Mouse (Mus musculus) spleen, embryonic (tissue): ENCODE data around the gene Nsd1.

ENCODE experiments used
- CTCF ChIA-PET: fragments of 350-600 bp; sonication (Branson Sonifier 250); formaldehyde crosslinking; loops from one replicate; lab custom pipeline; 2022; lab: Charles Lee

Nsd1 gene

GRCm38 (mm10) chr13:55247293-55248030 lies 37.9 kb downstream of the Nsd1 start:
- CTCF ChIA-PET, result interaction anchor here (0.7 kb wide), 1 partner anchor 221 kb away, joined by 4 read pairs; no protein-coding TSS in a partner anchor

DNA sequence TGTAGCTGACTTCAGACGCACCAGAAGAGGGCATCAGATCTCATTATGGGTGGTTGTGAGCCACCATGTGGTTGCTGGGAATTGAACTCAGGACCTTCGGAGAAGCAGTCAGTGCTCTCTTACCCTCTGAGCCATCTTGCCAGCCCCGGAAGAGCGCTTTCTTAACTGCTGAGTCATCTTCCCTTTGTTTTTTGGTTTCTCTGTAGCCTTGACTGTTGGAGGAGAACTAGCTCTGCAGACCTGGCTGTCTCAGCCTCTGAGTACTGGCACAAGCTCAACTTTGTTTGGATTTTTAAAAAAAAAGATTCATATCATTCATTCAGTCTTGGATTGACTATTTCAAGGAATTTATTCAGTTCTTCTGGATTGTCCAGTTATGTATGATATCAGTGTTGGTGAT lies 39.7 kb downstream of the Nsd1 start:
- CTCF ChIA-PET, result no interaction called here

GRCm38 (mm10) chr13:55252820-55253219 lies 43.2 kb downstream of the Nsd1 start:
- CTCF ChIA-PET, result no interaction called here

- CTCF ChIA-PET, result interaction anchor here (0.7 kb wide), 1 partner anchor 202 kb away, joined by 7 read pairs; no protein-coding TSS in a partner anchor
These were observed 45.6 kb downstream of the Nsd1 start for GRCm38 (mm10) chr13:55255052-55255652.

DNA sequence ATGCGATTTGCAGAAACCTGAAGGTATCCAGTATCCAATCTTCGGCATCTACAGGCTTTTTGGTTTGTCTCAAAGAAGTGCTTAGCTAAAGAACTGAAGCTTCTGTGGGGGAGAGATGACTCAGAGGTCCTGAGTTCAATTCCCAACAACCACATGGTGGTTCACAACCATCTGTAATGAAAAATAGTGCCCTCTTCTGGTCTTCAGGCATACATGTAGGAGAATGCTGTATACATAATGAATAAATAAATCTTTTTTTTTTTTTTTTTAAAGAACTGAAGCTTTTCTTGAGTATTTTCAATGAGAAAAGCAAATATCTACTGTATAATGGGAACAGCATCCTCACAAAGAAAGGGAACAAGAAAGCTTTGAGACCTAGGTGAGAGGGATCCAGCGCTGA lies 49.1 kb downstream of the Nsd1 start:
- CTCF ChIA-PET, result interaction anchor here (0.5 to 0.6 kb wide), 3 partner anchors 76 to 397 kb away, joined by 3 to 4 read pairs (median 3); no protein-coding TSS in a partner anchor

DNA sequence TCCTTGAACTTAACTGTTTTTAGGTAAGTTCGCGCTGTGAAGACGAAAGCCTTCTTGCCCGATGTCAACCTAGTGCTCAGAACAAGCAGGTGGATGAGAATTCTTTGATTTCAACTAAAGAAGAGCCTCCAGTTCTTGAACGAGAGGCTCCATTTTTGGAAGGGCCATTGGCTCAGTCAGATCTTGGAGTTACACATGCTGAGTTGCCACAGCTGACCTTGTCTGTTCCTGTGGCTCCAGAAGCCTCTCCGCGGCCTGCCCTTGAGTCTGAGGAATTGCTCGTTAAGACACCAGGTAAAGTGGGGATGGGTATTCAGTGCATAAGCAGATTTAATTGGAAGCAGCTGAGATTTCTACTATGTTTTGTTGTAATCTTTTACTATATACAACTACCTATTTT lies 51.9 kb downstream of the Nsd1 start:
- CTCF ChIA-PET, result no interaction called here

- CTCF ChIA-PET, result no interaction called here
These were observed 52.5 kb downstream of the Nsd1 start for GRCm38 (mm10) chr13:55262096-55262495.

- CTCF ChIA-PET, result no interaction called here
These were observed 67.6 kb downstream of the Nsd1 start for GRCm38 (mm10) chr13:55277203-55277602.

DNA sequence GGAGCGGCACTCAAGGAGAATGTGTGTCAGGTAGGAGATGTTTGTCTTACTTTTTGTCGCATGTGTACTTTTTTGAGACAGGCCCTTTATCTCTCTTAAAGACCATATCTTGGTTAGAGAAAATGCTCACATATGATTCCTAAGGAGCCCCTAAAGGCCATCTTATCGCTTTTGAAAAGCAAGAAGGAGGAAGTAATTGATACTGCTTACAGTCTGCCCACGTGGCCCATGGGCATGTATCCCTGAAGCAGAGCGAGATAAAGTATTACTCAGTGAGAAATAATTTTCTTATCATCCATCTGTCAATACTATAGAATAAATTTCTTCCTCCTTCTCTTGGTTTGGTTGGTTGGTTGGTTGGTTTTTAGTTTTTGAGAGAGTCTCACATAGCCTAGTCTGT lies 68.1 kb downstream of the Nsd1 start:
- CTCF ChIA-PET, result no interaction called here

DNA sequence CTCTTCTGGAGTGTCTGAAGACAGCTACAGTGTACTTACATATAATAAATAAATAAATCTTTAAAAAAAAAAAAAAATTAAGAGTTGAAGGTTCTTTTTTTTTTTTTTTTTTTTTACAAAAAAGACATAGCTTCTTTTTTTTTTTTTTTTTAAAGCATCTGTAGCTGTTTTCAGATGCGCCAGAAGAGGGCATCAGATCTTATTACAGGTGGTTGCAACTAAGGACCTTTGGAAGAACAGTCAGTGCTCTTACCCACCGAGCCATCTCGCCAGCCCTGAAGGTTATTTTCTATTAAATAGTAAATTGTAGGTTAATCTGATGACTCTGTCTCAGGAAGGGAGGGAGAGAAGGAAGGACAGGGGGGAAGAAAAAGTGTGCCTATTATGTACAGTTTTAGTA lies 79.3 kb downstream of the Nsd1 start:
- CTCF ChIA-PET, result interaction anchor here (0.6 kb wide), 1 partner anchor 87 kb away, joined by 3 read pairs; no protein-coding TSS in a partner anchor

- CTCF ChIA-PET, result interaction anchor here (0.6 kb wide), 1 partner anchor 242 kb away, joined by 3 read pairs; no protein-coding TSS in a partner anchor
These were observed 87.2 kb downstream of the Nsd1 start for GRCm38 (mm10) chr13:55296760-55297159.

DNA sequence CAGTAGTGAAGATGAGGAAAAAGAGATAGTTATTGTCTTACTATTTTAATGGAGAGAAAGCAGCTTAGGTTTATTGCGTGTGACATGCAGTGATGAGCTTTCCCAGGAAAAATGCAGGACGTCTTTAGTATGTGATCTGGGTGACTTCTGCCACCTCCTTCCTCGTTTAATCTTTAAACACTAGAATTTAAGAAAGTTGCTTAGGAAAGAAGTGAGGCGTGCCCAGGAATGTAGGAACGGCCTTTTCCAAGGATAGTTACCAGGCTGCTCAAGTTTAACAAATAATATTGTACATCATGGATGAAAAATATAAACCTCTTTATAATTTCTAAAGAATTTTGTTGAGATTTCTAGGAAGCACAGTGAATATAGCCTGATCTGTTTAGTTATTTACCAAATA lies 91.3 kb downstream of the Nsd1 start:
- CTCF ChIA-PET, result no interaction called here

DNA sequence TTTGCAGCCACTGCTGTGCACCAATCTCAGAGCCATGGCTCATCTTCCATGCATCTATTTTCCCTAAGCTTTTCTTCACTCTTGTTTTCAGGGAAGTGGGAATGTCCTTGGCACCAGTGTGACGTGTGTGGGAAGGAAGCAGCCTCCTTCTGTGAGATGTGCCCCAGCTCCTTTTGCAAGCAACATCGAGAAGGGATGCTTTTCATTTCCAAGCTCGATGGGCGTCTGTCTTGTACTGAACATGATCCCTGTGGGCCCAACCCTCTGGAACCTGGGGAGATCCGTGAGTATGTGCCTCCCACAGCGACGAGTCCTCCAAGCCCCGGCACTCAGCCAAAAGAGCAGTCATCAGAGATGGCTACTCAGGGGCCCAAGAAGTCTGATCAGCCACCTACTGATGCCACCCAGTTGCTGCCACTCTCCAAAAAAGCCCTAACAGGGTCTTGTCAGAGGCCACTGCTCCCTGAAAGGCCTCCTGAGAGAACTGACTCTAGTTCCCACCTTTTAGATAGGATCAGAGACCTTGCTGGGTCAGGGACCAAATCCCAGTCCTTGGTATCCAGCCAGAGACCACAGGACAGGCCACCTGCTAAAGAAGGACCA lies 102.5 kb downstream of the Nsd1 start:
- CTCF ChIA-PET, result interaction anchor here (0.5 kb wide), 1 partner anchor 92 kb away, joined by 11 read pairs; no protein-coding TSS in a partner anchor

DNA sequence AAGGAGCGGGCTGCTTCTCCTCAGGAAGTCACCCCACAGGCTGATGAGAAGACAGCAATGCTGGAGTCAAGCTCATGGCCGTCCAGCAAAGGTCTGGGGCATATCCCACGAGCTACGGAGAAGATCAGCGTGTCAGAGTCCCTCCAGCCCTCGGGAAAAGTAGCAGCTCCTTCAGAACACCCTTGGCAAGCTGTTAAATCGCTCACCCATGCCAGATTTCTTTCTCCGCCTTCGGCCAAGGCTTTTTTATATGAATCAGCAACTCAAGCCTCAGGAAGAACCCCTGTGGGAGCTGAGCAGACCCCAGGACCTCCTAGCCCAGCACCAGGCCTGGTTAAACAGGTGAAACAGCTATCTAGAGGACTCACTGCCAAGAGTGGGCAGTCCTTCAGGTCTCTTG lies 103.5 kb downstream of the Nsd1 start:
- CTCF ChIA-PET, result interaction anchor here (0.5 kb wide), 1 partner anchor 93 kb away, joined by 11 read pairs; no protein-coding TSS in a partner anchor

DNA sequence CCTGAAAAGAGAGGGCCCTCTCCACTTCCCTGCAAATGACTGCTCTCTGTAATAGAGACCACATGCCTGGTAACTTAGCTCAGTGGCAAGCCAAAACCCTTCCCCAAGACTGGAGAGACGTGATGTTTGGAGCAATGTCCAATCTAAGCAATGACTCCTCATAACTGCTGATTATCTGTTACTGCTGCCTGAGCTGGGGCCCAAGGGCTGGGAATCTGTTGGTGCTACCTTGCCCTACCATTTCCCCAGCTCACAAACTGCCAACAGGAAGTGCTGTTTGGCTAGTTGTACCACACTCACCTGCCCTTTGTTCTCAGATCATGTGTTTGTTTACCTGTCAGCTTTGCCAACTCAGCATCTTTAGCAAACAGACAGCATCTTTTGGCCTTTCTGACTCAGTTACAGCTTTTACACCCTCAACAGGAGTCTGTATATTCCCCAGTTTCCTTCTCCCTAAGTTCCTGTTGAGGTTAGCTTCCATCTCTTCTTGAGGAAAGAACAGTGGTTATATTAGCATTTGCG lies 105.4 kb downstream of the Nsd1 start:
- CTCF ChIA-PET, result no interaction called here

DNA sequence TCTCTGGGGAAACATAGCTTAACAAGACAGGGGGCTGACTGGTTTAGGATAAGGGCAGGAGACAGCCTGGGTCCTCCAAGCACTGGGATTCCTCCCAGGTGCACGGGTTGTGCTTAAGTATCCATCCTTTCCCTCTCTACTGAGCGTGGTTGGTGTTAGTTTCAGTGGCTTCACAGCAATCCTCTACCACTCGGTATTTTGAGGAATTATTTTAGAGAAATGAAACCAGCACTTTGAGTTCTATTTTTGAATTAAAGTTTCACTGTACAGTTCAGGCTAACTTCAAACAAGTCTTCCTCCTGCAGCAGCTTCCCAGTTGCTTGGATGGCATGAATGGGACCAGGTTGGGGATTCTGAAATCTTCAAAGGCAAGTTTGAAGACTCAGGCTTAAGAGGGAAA lies 108.8 kb downstream of the Nsd1 start:
- CTCF ChIA-PET, result interaction anchor here (0.5 kb wide), 1 partner anchor 14 kb away, joined by 3 read pairs; no protein-coding TSS in a partner anchor

GRCm38 (mm10) chr13:55319931-55320533 lies 110.5 kb downstream of the Nsd1 start, which contains the start of gene Prelid1:
TSS of gene Prelid1 (plus strand) at chr13:55320500.
- CTCF ChIA-PET, result no interaction called here

DNA sequence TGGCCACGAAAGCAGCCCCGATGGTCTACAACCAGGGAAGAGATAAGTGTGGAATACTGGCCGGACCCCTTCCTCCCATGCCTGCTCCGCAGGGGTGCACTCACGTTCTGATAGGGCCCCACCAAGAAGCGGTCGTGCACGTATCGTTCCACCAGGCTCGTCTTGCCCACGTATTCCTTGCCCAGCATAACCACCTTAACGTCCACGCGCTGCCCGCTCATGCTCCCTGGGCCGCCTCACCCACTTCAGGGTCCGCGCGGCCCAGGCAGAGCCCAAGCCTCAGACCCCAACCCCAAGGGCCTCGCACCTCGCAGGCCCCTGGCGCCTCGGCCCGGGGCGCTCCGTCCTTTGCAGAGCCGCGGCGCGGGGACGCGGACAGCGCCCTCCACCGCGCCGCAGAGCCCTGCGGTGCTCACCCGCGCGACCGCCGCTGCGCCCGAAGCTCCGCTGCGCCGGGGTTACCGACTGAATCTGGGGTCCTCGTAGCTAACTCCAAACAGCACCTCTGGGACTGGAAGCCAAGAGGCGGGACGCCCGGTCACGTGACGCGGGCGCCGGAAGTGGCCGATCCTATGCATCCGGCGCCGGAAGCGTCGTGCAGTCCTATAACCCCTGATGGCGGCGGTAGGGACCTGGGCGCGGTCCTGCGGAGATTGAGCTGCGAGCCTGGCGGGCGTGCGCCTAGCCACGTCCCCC lies 112.0 kb downstream of the Nsd1 start, which contains the start of gene Rab24:
Rab24 (minus strand) TSS at position 513 of the 696 bp plus-strand sequence.
- CTCF ChIA-PET, result no interaction called here

DNA sequence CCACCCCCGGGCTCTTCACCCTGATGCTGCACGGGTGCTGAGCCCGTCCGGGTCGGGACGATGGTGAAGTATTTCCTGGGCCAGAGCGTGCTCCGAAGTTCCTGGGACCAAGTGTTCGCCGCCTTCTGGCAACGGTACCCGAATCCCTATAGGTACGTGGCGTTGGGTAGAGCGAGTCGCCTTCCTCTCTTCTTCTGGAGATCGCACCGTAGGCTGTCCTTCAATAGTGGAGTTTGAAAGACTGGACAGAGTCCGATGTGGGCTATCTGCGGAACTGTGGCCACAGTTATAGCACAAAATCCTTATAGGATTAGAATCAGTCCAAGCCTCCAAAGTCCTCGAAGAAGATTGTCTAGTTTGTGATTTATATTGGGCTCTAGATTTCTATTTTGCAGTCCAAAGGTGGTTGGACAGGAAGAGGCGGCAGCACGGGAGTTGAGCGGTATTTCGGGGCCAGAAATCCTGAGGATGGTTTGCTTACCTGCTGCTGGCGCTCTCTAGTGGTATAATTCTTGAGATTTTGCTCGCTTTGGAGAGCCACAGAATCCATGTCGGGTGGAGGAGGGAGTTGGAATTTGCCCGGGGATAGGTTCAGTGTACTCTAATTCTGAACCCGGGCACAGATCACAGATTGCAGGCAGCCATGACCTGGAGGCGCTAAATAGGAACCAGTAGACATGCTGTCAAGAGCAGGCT lies 112.7 kb downstream of the Nsd1 start:
- CTCF ChIA-PET, result no interaction called here

DNA sequence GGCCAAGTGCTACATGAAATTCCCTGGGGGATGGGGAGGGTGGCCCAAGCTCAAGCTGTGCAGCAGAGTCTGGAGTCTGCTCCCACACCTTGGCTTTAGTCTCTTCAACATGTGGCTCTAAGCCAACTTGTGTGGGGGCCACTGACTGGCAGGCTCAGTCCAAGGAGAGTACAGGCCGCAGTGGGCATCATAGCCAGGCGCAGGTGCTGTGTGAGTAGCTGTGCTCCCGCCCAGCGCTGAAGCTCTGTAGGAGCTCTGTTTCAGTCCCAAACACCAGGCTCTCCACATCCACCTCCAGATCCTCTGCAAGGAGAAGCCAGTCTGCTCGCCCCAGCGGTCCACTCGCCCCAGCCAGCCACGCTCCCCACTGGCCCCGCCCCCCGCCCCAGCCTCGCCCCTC lies 116.0 kb downstream of the Nsd1 start:
- CTCF ChIA-PET, result no interaction called here
